Mouse (Mus musculus) spleen, adult 2 months (tissue): ENCODE data around the gene Nop2.

Source experiments
- CTCF ChIP-seq: fragments of 200-500 bp; IDR thresholded peaks from 2 replicates; pipeline ENCODE4 v1.5.1; 2011; ENCODE audit warnings: mild to moderate bottlenecking, inconsistent platforms; ENCODE audit not compliant: insufficient read depth, insufficient read length, insufficient replicate concordance; ENCODE audit errors: extremely low read depth
- POLR2A ChIP-seq: fragments of 200-500 bp; IDR thresholded peaks from 2 replicates; pipeline ENCODE4 v1.6.1; 2011; ENCODE audit warnings: low read depth, low read length, inconsistent platforms

DNA sequence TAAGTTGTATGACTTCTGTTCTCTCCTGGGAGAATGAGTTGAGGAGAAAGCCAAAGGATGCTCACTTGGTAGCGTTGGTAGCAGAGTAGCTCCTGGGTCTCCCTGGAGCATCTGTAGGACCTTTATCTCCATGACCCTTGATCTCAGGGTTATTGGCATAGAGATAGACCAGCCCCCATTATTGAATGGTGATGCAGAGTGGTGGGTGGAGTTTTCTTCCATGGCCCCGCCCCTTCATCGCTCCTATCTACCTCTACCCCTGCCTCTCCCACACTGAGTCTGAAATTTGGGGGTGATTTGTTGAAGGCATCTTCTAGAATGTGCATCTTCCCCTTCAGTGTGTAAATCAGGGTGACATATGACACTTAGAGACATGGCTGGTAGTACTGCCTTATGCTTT lies 24.8 kb downstream of the Nop2 start:
- TF ChIP-seq CTCF (no peak), POLR2A (no peak)
